Mouse (Mus musculus) embryonic facial prominence, embryonic 10.5 days (tissue): Measurements from ENCODE around the gene Birc5. TPM values are rescaled to one million over a fixed set of nuclear protein-coding genes. Genes with fewer than 3 reads are reported as not detected.

Source experiments
- DNase-seq: peaks from one replicate; pipeline ENCODE4 v3.0.0-alpha.2; 2017; ENCODE audit warnings: low spot score
- H3K27ac ChIP-seq: fragments of 300-500 bp; sonication (generic); replicated peaks from 2 replicates; pipeline ENCODE4 v1.5.1; 2016; ENCODE audit warnings: mild to moderate bottlenecking
- H3K27me3 ChIP-seq: fragments of 300-500 bp; sonication (generic); replicated peaks from 2 replicates; pipeline ENCODE4 v1.6.1; 2016; ENCODE audit warnings: low read depth, mild to moderate bottlenecking; ENCODE audit not compliant: poor library complexity, severe bottlenecking
- H3K36me3 ChIP-seq: fragments of 300-500 bp; sonication (generic); replicated peaks from 2 replicates; pipeline ENCODE4 v1.6.1; 2016; ENCODE audit warnings: mild to moderate bottlenecking, moderate library complexity
- H3K4me1 ChIP-seq: fragments of 300-500 bp; sonication (generic); 2 replicates; pipeline ENCODE4 v1.6.1; 2016
- H3K4me3 ChIP-seq: fragments of 300-500 bp; sonication (generic); 2 replicates; pipeline ENCODE4 v1.5.1; 2016; ENCODE audit warnings: mild to moderate bottlenecking, moderate library complexity
- H3K9me3 ChIP-seq: fragments of 300-500 bp; sonication (generic); 2 replicates; pipeline ENCODE4 v1.6.1; 2016; ENCODE audit warnings: mild to moderate bottlenecking
- whole genome bisulfite sequencing: fragments of 180-500 bp; shearing (Covaris S2); methylation state at CpG from one replicate; pipeline ENCODE4 v1.1.7; 2016; 5-methylcytosine and 5-hydroxymethylcytosine counted together
- polyA plus RNA-seq: library from polyadenylated mRNA; unstranded; fragments of >200 nt; fragmentation: Nextera tagmentation; extraction: Ambion mirVana; gene quantifications from 2 replicates; pipeline ENCODE4 v1.2.1, GENCODE M21; 2016

The Birc5 gene
- polyA plus RNA-seq, 1 experiment from 2014 or later, result 416 TPM

DNA sequence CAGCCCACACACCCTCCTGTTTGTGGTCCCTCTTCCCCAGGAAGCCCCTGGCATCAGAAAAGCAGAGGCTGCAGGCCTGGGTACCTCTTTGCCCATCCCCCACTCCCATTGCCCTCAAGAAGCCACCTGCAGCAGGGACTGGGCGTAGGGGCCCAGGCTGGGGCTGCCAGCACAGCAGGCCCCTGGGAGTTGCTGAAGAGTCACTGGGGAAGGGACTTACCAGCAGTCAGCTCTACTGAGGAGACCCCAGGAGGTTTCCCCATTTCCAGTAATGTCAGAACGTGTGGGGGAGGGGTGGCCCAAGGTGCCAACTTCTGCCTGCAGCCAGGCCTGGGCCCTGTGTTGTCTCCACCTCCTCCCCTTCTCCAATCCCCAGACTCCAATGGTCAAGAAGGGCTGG, 53.2 kb downstream of the Birc5 start:
- DNase-seq, result no peak
- WGBS, result 66% methylated on average over 2 of the region's 2 CpGs
- Histone ChIP-seq H3K27ac (0 out of 2 replicates have a peak overlapping the region, but pooled peaks have one; percentile 19), H3K27me3 (no peaks in the 10 kb centered on the region), H3K9me3 (no peaks in the 10 kb centered on the region), H3K36me3 (no peaks in the 10 kb centered on the region), H3K4me1 (peaks cover 6% of the 10 kb centered on the region), H3K4me3 (no peak overlapping the region)

DNA sequence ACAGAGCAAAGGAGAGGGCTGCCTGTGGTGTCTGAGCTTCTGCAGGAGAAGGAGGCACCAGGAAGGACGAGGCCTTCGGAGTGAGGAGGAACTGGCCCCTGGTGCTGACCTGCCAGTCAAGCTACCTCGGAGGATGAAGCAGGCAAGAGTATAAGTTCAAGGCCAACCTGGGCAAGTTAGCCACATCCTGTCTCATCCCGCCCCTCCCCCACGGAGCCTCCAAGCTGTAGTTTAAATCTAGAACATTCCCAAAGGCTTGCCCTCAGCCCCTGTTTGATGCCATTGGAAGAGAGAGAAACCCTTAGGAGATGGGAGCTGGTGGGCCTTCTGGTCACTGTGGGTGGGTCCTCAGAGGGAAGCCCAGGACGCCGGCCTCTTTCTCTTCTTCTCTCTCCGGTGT, 55.4 kb downstream of the Birc5 start:
- no peaks in the 10 kb centered on the region for H3K9me3 ChIP-seq
- H3K27me3 ChIP-seq, result no peaks in the 10 kb centered on the region
- H3K27ac ChIP-seq, result no peak overlapping the region
- whole genome bisulfite sequencing, result 89% methylated on average over 8 of the region's 8 CpGs
- no peaks in the 10 kb centered on the region for H3K36me3 ChIP-seq
- peaks cover 6% of the 10 kb centered on the region for H3K4me1 ChIP-seq
- H3K4me3 ChIP-seq, result no peak overlapping the region
- DNase-seq, result no peak

Other genes with a start within 250 kb of the Birc5 start
- gene Tnrc6c, start 195.0 kb upstream of the Birc5 start, polyA plus RNA-seq, result 13.9 and 15.2 TPM in 2 replicates
- 1.2 and 1.4 TPM in 2 replicates for gene Tmc8, start 67.2 kb upstream of the Birc5 start, polyA plus RNA-seq
- 16.6 and 19.8 TPM in 2 replicates for gene Tmc6, start 67.1 kb upstream of the Birc5 start, polyA plus RNA-seq
- 0.69 and 1.4 TPM in 2 replicates for gene 6030468B19Rik, start 51.6 kb upstream of the Birc5 start, polyA plus RNA-seq
- 0.28 and 0.41 TPM in 2 replicates for gene Gm20708, start 39.6 kb upstream of the Birc5 start, polyA plus RNA-seq
- 27.7 and 29.9 TPM in 2 replicates for gene Syngr2, start 39.6 kb upstream of the Birc5 start, polyA plus RNA-seq
- 3.5 and 4.8 TPM in 2 replicates for gene Afmid, start 23.3 kb upstream of the Birc5 start, polyA plus RNA-seq
- gene Tk1, start 23.2 kb upstream of the Birc5 start, polyA plus RNA-seq, result 156 and 161 TPM in 2 replicates
- gene Tmem235, start 11.5 kb downstream of the Birc5 start, polyA plus RNA-seq, result 0.10 TPM in 1 of 2 replicates, not detected in the other
- 2.5 and 3.1 TPM in 2 replicates for gene Tha1, start 24.2 kb downstream of the Birc5 start, polyA plus RNA-seq
- 13.6 and 16.7 TPM in 2 replicates for gene Socs3, start 120.8 kb downstream of the Birc5 start, polyA plus RNA-seq
- 43.5 and 44.6 TPM in 2 replicates for gene Pgs1, start 137.0 kb downstream of the Birc5 start, polyA plus RNA-seq